Mouse (Mus musculus): ENCODE measurements around the gene Xk.
A peak's percentile ranks its signal among the peaks of the same experiment; 100 is the strongest.
"Not testable (repeated sequence)": the region's sequence is repeated elsewhere in the genome, so short reads cannot be mapped to it uniquely, and the experiment has no call there.

Xk gene

GRCm38 (mm10) chrX:9327954-9328353 lies 55.4 kb downstream of the Xk start:
- not testable (repeated sequence) for DNase-seq

- not testable (repeated sequence) for DNase-seq
Observed at GRCm38 (mm10) chrX:9332366-9332962, 59.9 kb downstream of the Xk start.

GRCm38 (mm10) chrX:9333035-9333434 lies 60.5 kb downstream of the Xk start:
- DNase-seq, result peak in 1 of 2 experiments; percentile 14

GRCm38 (mm10) chrX:9334996-9335395 lies 62.4 kb downstream of the Xk start:
- DNase-seq, result not testable (repeated sequence)

GRCm38 (mm10) chrX:9350327-9350726 lies 77.8 kb downstream of the Xk start, which contains the start of gene H2al1k:
TSS of gene H2al1k (plus strand) at chrX:9350627.
- not testable (repeated sequence) for DNase-seq
